Mouse (Mus musculus): ENCODE results near the gene Nog.

GRCm38 (mm10) chr11:89319675-89320074 is 17.5 kb upstream of the Nog start:
- TF ChIP-seq CTCF (IDR thresholded peaks at IDR 0.05; ENCODE audit: low read depth, low read length) (no peak), POLR2A (IDR thresholded peaks at IDR 0.05; ENCODE audit: insufficient read depth, low read length) (no peak), EP300 (IDR thresholded peaks at IDR 0.05; ENCODE audit: insufficient read depth, low read depth, low read length) (no peak)
